Mouse (Mus musculus) kidney, embryonic 14.5 days (tissue): ENCODE data around the gene Slc6a18. TPM values are rescaled to one million over a fixed set of nuclear protein-coding genes. Genes with fewer than 3 reads are reported as not detected.

ENCODE experiments used
- polyA plus RNA-seq: library from polyadenylated mRNA; unstranded; fragments of >200 nt; fragmentation: Nextera tagmentation; extraction: Ambion mirVana; gene quantifications from 2 replicates; pipeline ENCODE4 v1.2.1, GENCODE M21; 2014

Slc6a18 gene
- polyA plus RNA-seq, 1 experiment from 2014 or later = 5.2 TPM

Other genes with a start within 250 kb of the Slc6a18 start
- gene Lpcat1, start 210.8 kb downstream of the Slc6a18 start, polyA plus RNA-seq = 39.8 and 45.0 TPM in 2 replicates
- not detected in 2 replicates for gene Slc6a3, start 141.3 kb downstream of the Slc6a18 start, polyA plus RNA-seq
- 91.1 and 135 TPM in 2 replicates for gene Clptm1l, start 74.0 kb downstream of the Slc6a18 start, polyA plus RNA-seq
- gene Tert, start 51.1 kb downstream of the Slc6a18 start, polyA plus RNA-seq = 5.2 and 7.9 TPM in 2 replicates
- gene Slc6a19, start 26.8 kb upstream of the Slc6a18 start, polyA plus RNA-seq = 0.53 and 0.92 TPM in 2 replicates
- gene Slc12a7, start 55.1 kb upstream of the Slc6a18 start, polyA plus RNA-seq = 12.9 and 28.7 TPM in 2 replicates
- 3.7 and 4.1 TPM in 2 replicates for gene Nkd2, start 169.6 kb upstream of the Slc6a18 start, polyA plus RNA-seq